Mouse (Mus musculus): Measurements from ENCODE around the gene Kdm4d. TPM values are rescaled to one million over a fixed set of nuclear protein-coding genes. Genes with fewer than 3 reads are reported as not detected.
"Not testable (repeated sequence)": the region's sequence is repeated elsewhere in the genome, so short reads cannot be mapped to it uniquely, and the experiment has no call there.

Gene Kdm4d
- polyA plus RNA-seq, 1 experiment, result not detected

- Histone ChIP-seq H3K4me3 (ENCODE audit: insufficient read depth, low read length) (no peak overlapping the region), H3K27ac (ENCODE audit: insufficient read depth, low read depth, low read length) (no peak overlapping the region)
- TF ChIP-seq POLR2A (IDR thresholded peaks at IDR 0.05; ENCODE audit: borderline replicate concordance, low read depth, low read length), result no peak
- no peak for TF ChIP-seq CTCF (IDR thresholded peaks at IDR 0.05; ENCODE audit: low read depth, low read length)
These were observed 44.0 kb downstream of the Kdm4d start for GRCm38 (mm10) chr9:14456320-14456719.

GRCm38 (mm10) chr9:14451120-14451519, 49.2 kb downstream of the Kdm4d start:
- H3K4me3 ChIP-seq (ENCODE audit: insufficient read depth, low read length); H3K4me1 ChIP-seq (ENCODE audit: control insufficient read depth, insufficient read depth, low read length); H3K27ac ChIP-seq (ENCODE audit: insufficient read depth, low read depth, low read length): not testable (repeated sequence)

More at GRCm38 (mm10) chr9:14456320-14456719, 44.0 kb downstream of the Kdm4d start:
- no peaks in the 10 kb centered on the region for H3K4me1 ChIP-seq (ENCODE audit: control insufficient read depth, insufficient read depth, low read length)

- not testable (repeated sequence) for H3K4me3 ChIP-seq (ENCODE audit: insufficient read depth, low read length); H3K4me1 ChIP-seq (ENCODE audit: control insufficient read depth, insufficient read depth, low read length); H3K27ac ChIP-seq (ENCODE audit: insufficient read depth, low read depth, low read length)
These were observed 53.2 kb downstream of the Kdm4d start for GRCm38 (mm10) chr9:14447086-14447485.

GRCm38 (mm10) chr9:14440347-14440746, 59.9 kb downstream of the Kdm4d start:
- TF ChIP-seq POLR2A (IDR thresholded peaks at IDR 0.05; ENCODE audit: borderline replicate concordance, low read depth, low read length) (no peak), CTCF (IDR thresholded peaks at IDR 0.05; ENCODE audit: low read depth, low read length) (no peak)
- no peak overlapping the region for H3K4me3 ChIP-seq (ENCODE audit: insufficient read depth, low read length)
- H3K27ac ChIP-seq (ENCODE audit: insufficient read depth, low read depth, low read length), result no peak overlapping the region

GRCm38 (mm10) chr9:14433252-14433939, 66.9 kb downstream of the Kdm4d start:
- Histone ChIP-seq H3K27ac (ENCODE audit: insufficient read depth, low read depth, low read length) (no peak overlapping the region), H3K4me1 (ENCODE audit: control insufficient read depth, insufficient read depth, low read length) (no peaks in the 10 kb centered on the region), H3K4me3 (ENCODE audit: insufficient read depth, low read length) (no peak overlapping the region)
- TF ChIP-seq CTCF (IDR thresholded peaks at IDR 0.05; ENCODE audit: low read depth, low read length) (no peak), POLR2A (IDR thresholded peaks at IDR 0.05; ENCODE audit: borderline replicate concordance, low read depth, low read length) (no peak)

More at GRCm38 (mm10) chr9:14440347-14440746, 59.9 kb downstream of the Kdm4d start:
- H3K4me1 ChIP-seq (ENCODE audit: control insufficient read depth, insufficient read depth, low read length), result no peaks in the 10 kb centered on the region

Other genes starting within 250 kb of the Kdm4d start
- gene Sesn3, start 225.4 kb downstream of the Kdm4d start, polyA plus RNA-seq (2012; ENCODE audit: insufficient read depth, insufficient read length, missing spikeins), result 3.2 and 3.6 TPM in 2 replicates
- 12.2 and 13.8 TPM in 2 replicates for gene Endod1, start 119.0 kb downstream of the Kdm4d start, polyA plus RNA-seq (2012; ENCODE audit: insufficient read depth, insufficient read length, missing spikeins)
- gene Cwc15, start 135 bp upstream of the Kdm4d start, polyA plus RNA-seq (2012; ENCODE audit: insufficient read depth, insufficient read length, missing spikeins), result 189 and 192 TPM in 2 replicates
- gene Amotl1, start 144.6 kb upstream of the Kdm4d start, polyA plus RNA-seq (2012; ENCODE audit: insufficient read depth, insufficient read length, missing spikeins), result 0.37 and 0.46 TPM in 2 replicates
- not detected in 2 replicates for gene Piwil4, start 240.3 kb upstream of the Kdm4d start, polyA plus RNA-seq (2012; ENCODE audit: insufficient read depth, insufficient read length, missing spikeins)